Mouse (Mus musculus): ENCODE results near the gene Olfr1501. TPM values are rescaled to one million over a fixed set of nuclear protein-coding genes. Genes with fewer than 3 reads are reported as not detected.
"Not testable (repeated sequence)": the region's sequence is repeated elsewhere in the genome, so short reads cannot be mapped to it uniquely, and the experiment has no call there.

Gene Olfr1501
- polyA plus RNA-seq, 1 experiment from 2014 or later: not detected

DNA sequence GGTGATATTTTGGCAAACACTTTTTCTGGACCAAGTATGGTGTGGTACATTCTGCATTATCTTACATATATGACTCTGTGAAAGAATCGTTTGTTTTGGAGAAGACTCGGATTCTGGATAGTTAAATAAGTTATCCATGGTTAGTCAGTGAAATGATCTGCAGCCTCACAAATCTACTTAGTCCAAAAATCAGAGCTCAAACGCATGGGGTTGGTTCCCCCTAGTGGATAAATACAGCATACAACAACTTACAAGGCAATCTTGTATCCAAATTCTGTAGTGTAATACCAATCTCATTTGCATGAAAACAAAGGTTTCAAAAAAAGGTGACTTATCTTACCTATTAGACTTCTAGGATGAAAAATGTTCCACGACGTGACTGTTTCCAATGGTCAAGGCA lies 31.7 kb downstream of the Olfr1501 start:
- Histone ChIP-seq H3K9me3 (ENCODE audit: low read length) (no peaks in the 10 kb centered on the region), H3K4me1 (ENCODE audit: insufficient read depth, low read depth, low read length) (no peaks in the 10 kb centered on the region), H3K36me3 (ENCODE audit: insufficient read depth, low read length) (no peaks in the 10 kb centered on the region), H3K4me3 (ENCODE audit: low read depth, low read length) (no peak overlapping the region), H3K4me2 (replicated peaks; ENCODE audit: low read depth, low read length) (no peak overlapping the region), H3K27me3 (replicated peaks; ENCODE audit: insufficient read depth, low read length) (no peaks in the 10 kb centered on the region), H3K27ac (ENCODE audit: low read length) (no peak overlapping the region), H3K9ac (replicated peaks; ENCODE audit: low read depth) (no peak overlapping the region)
- WGBS: 30% methylated on average over 5 of the region's 5 CpGs
- peak; percentile 21 for TF ChIP-seq CTCF (IDR thresholded peaks at IDR 0.05)
- TF ChIP-seq EP300 (IDR thresholded peaks at IDR 0.05): no peak
- DNase-seq (ENCODE audit: low spot score): peak; percentile 8
- no peak for ATAC-seq

DNA sequence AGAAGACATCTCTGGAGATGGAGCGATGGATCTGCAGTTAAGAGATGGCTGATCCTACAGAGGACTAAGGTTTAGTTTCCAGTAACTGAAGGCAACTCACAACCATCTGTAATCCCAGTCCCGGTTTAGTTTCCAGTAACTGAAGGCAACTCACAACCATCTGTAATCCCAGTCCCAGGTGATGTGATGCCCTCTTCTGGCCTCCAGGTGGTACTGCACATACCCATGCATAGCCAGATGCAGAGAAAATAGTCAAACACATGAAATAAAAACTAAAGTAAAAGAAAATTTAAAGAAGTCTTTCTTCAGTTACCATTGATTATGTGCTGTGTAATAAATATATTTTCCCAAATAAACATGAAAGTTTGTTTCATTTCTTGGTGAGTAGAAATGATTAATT lies 37.7 kb downstream of the Olfr1501 start:
- Histone ChIP-seq H3K4me1 (ENCODE audit: insufficient read depth, low read depth, low read length) (no peaks in the 10 kb centered on the region), H3K4me3 (ENCODE audit: low read depth, low read length) (no peak overlapping the region), H3K9me3 (ENCODE audit: low read length) (no peaks in the 10 kb centered on the region), H3K4me2 (replicated peaks; ENCODE audit: low read depth, low read length) (no peak overlapping the region), H3K27me3 (replicated peaks; ENCODE audit: insufficient read depth, low read length) (no peaks in the 10 kb centered on the region), H3K9ac (replicated peaks; ENCODE audit: low read depth) (no peak overlapping the region), H3K27ac (ENCODE audit: low read length) (no peak overlapping the region), H3K36me3 (ENCODE audit: insufficient read depth, low read length) (no peaks in the 10 kb centered on the region)
- ATAC-seq (no peak), DNase-seq (ENCODE audit: low spot score) (no peak)
- 59% methylated on average over 2 of the region's 2 CpGs for WGBS
- TF ChIP-seq CTCF (IDR thresholded peaks at IDR 0.05) (0 out of 2 replicates have a peak, but pooled peaks have one; percentile 2), EP300 (IDR thresholded peaks at IDR 0.05) (no peak)

DNA sequence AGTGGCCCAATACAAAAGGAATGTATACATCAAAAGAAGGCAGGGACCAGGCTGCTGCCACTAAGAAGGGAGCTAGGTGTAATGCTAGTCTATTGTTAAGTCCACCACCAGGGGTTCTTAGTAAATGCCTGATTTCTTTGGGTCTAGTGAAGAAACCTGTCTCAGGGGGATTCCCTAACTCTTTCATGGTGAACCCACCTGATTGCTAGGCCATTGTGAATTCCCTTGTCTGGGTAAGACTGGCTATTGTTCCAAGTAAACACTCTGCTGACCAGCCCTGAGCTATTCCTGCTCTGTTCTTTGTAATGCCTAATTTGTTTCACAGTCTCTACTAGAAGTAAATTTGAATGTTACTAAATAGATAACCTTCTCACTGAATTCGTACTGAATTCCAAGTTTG lies 45.0 kb downstream of the Olfr1501 start:
- not testable (repeated sequence) for H3K27ac ChIP-seq (ENCODE audit: low read length); ATAC-seq; H3K9me3 ChIP-seq (ENCODE audit: low read length); H3K4me3 ChIP-seq (ENCODE audit: low read depth, low read length); DNase-seq (ENCODE audit: low spot score); H3K4me2 ChIP-seq (replicated peaks; ENCODE audit: low read depth, low read length); H3K27me3 ChIP-seq (replicated peaks; ENCODE audit: insufficient read depth, low read length); H3K36me3 ChIP-seq (ENCODE audit: insufficient read depth, low read length); H3K9ac ChIP-seq (replicated peaks; ENCODE audit: low read depth); H3K4me1 ChIP-seq (ENCODE audit: insufficient read depth, low read depth, low read length)
- WGBS: 46% methylated on average over 1 of the region's 1 CpGs

DNA sequence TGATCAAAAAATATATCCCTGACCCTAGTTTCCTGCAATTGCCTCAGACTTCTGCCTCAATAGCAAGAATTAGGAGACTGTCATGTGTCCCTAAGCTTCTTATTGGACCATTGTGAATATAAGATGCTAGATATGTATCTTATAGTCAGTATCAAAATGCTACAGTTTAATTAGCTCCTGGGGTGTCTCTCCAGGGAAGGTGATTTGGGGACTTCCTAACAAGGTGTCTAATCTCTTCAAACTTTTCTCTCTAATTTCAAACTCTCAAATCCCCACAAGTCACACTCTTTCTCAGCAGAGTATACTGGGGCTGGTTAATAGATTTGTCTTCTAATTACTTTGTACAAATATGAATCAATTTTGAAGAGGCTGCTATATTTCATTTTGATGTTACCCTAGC lies 52.4 kb downstream of the Olfr1501 start, which contains the start of gene Olfr1497:
Olfr1497 (minus strand) TSS at position 101 of the 400 bp plus-strand sequence.
- Histone ChIP-seq H3K9ac (replicated peaks; ENCODE audit: low read depth) (no peak within 1 kb of the TSS), H3K27me3 (replicated peaks; ENCODE audit: insufficient read depth, low read length) (no peaks in the 10 kb centered on the region), H3K4me3 (ENCODE audit: low read depth, low read length) (no peak within 1 kb of the TSS), H3K27ac (ENCODE audit: low read length) (no peak within 1 kb of the TSS), H3K4me1 (ENCODE audit: insufficient read depth, low read depth, low read length) (no peaks in the 10 kb centered on the region), H3K36me3 (ENCODE audit: insufficient read depth, low read length) (no peaks in the 10 kb centered on the region), H3K4me2 (replicated peaks; ENCODE audit: low read depth, low read length) (no peak within 1 kb of the TSS), H3K9me3 (ENCODE audit: low read length) (no peaks in the 10 kb centered on the region)
- DNase-seq (ENCODE audit: low spot score): no peak
- TF ChIP-seq EP300 (IDR thresholded peaks at IDR 0.05) (no peak), CTCF (IDR thresholded peaks at IDR 0.05) (no peak)
- no peak for ATAC-seq

Other genes with a start within 250 kb of the Olfr1501 start
- gene Olfr1487, start 233.3 kb downstream of the Olfr1501 start, polyA plus RNA-seq (2015; fragmentation: Nextera tagmentation; extraction: Ambion mirVana): not detected in 2 replicates
- gene Olfr1489, start 219.1 kb downstream of the Olfr1501 start, polyA plus RNA-seq (2015; fragmentation: Nextera tagmentation; extraction: Ambion mirVana): not detected in 2 replicates
- gene Olfr1490, start 199.6 kb downstream of the Olfr1501 start, polyA plus RNA-seq (2015; fragmentation: Nextera tagmentation; extraction: Ambion mirVana): not detected in 2 replicates
- not detected in 2 replicates for gene Olfr1491, start 153.4 kb downstream of the Olfr1501 start, polyA plus RNA-seq (2015; fragmentation: Nextera tagmentation; extraction: Ambion mirVana)
- gene Olfr1493-ps1, start 127.4 kb downstream of the Olfr1501 start, polyA plus RNA-seq (2015; fragmentation: Nextera tagmentation; extraction: Ambion mirVana): not detected in 2 replicates
- gene Olfr1494, start 111.0 kb downstream of the Olfr1501 start, polyA plus RNA-seq (2015; fragmentation: Nextera tagmentation; extraction: Ambion mirVana): not detected in 2 replicates
- not detected in 2 replicates for gene Olfr1495, start 86.1 kb downstream of the Olfr1501 start, polyA plus RNA-seq (2015; fragmentation: Nextera tagmentation; extraction: Ambion mirVana)
- gene Olfr1496, start 72.8 kb downstream of the Olfr1501 start, polyA plus RNA-seq (2015; fragmentation: Nextera tagmentation; extraction: Ambion mirVana): not detected in 2 replicates
- gene Olfr1497, start 52.5 kb downstream of the Olfr1501 start, polyA plus RNA-seq (2015; fragmentation: Nextera tagmentation; extraction: Ambion mirVana): not detected in 2 replicates
- not detected in 2 replicates for gene Olfr1499, start 31.2 kb downstream of the Olfr1501 start, polyA plus RNA-seq (2015; fragmentation: Nextera tagmentation; extraction: Ambion mirVana)
- gene Olfr1500, start 20.2 kb downstream of the Olfr1501 start, polyA plus RNA-seq (2015; fragmentation: Nextera tagmentation; extraction: Ambion mirVana): not detected in 2 replicates
- not detected in 2 replicates for gene Olfr1502, start 11.1 kb upstream of the Olfr1501 start, polyA plus RNA-seq (2015; fragmentation: Nextera tagmentation; extraction: Ambion mirVana)
- gene Olfr1504, start 47.2 kb upstream of the Olfr1501 start, polyA plus RNA-seq (2015; fragmentation: Nextera tagmentation; extraction: Ambion mirVana): not detected in 2 replicates
- gene Olfr1505, start 62.8 kb upstream of the Olfr1501 start, polyA plus RNA-seq (2015; fragmentation: Nextera tagmentation; extraction: Ambion mirVana): not detected in 2 replicates